Mouse (Mus musculus) left cerebral cortex, postnatal 36 days (tissue): ENCODE results near the gene Plcb4. TPM values are rescaled to one million over a fixed set of nuclear protein-coding genes. Genes with fewer than 3 reads are reported as not detected.

ENCODE experiments used
- DNase-seq, 2 experiments: peaks; one replicate each; pipeline ENCODE4 v3.0.0; 2021 to 2022; ENCODE audit warnings: low spot score in 2 of 2, mixed read lengths in 1 of 2
- intact Hi-C: fragments of 180-260 bp; cut with DNase I; formaldehyde crosslinking; loops from one replicate; pipeline ENCODE4 v1.15.1; 2025
- total RNA-seq, 2 experiments: library from RNA; stranded (reverse); gene quantifications; 2 replicates each; pipeline ENCODE4 v1.2.3; 2021

The Plcb4 gene
- total RNA-seq, 2 experiments from 2014 or later = 71.0 to 81.6 TPM

GRCm38 (mm10) chr2:135744711-135745110 is 85.9 kb downstream of the Plcb4 start:
- intact Hi-C loops = loop anchor here (10.0 kb wide), 1 partner anchor 180 kb away; no protein-coding TSS in a partner anchor
- DNase-seq = no peak

GRCm38 (mm10) chr2:135745126-135745525 is 86.3 kb downstream of the Plcb4 start:
- intact Hi-C loops = loop anchor here (10.0 kb wide), 1 partner anchor 180 kb away; no protein-coding TSS in a partner anchor
- no peak for DNase-seq

GRCm38 (mm10) chr2:135748441-135748840 is 89.6 kb downstream of the Plcb4 start:
- no peak for DNase-seq
- intact Hi-C loops = loop anchor here (10.0 kb wide), 1 partner anchor 176 kb away; no protein-coding TSS in a partner anchor

GRCm38 (mm10) chr2:135749606-135750005 is 90.8 kb downstream of the Plcb4 start:
- DNase-seq = peak in 1 of 2 experiments; percentile 43
- intact Hi-C loops = loop anchor here (10.0 kb wide), 1 partner anchor 175 kb away; no protein-coding TSS in a partner anchor

GRCm38 (mm10) chr2:135750748-135751147 is 91.9 kb downstream of the Plcb4 start:
- DNase-seq = no peak
- intact Hi-C loops = no loop called here

GRCm38 (mm10) chr2:135755792-135756191 is 97.0 kb downstream of the Plcb4 start:
- DNase-seq = no peak
- intact Hi-C loops = no loop called here

GRCm38 (mm10) chr2:135757478-135757877 is 98.7 kb downstream of the Plcb4 start:
- no peak for DNase-seq
- intact Hi-C loops = no loop called here

GRCm38 (mm10) chr2:135759499-135760095 is 100.8 kb downstream of the Plcb4 start:
- intact Hi-C loops = no loop called here
- DNase-seq = no peak

- intact Hi-C loops = no loop called here
- DNase-seq = no peak
These were observed 102.5 kb downstream of the Plcb4 start for GRCm38 (mm10) chr2:135761226-135761802.

- intact Hi-C loops = no loop called here
- no peak for DNase-seq
These were observed 105.9 kb downstream of the Plcb4 start for GRCm38 (mm10) chr2:135764706-135765105.

GRCm38 (mm10) chr2:135766471-135767063 is 107.8 kb downstream of the Plcb4 start:
- no peak for DNase-seq
- intact Hi-C loops = no loop called here

- no peak for DNase-seq
- intact Hi-C loops = no loop called here
These were observed 108.7 kb downstream of the Plcb4 start for GRCm38 (mm10) chr2:135767535-135767934.

- DNase-seq = no peak
- intact Hi-C loops = no loop called here
These were observed 110.9 kb downstream of the Plcb4 start for GRCm38 (mm10) chr2:135769701-135770100.

GRCm38 (mm10) chr2:135770226-135770625 is 111.4 kb downstream of the Plcb4 start:
- intact Hi-C loops = no loop called here

GRCm38 (mm10) chr2:135773194-135773972 is 114.6 kb downstream of the Plcb4 start:
- intact Hi-C loops = no loop called here
- DNase-seq = no peak

More at GRCm38 (mm10) chr2:135770226-135770625, 111.4 kb downstream of the Plcb4 start:
- DNase-seq = no peak

- intact Hi-C loops = no loop called here
These were observed 116.2 kb downstream of the Plcb4 start for GRCm38 (mm10) chr2:135775026-135775425.

GRCm38 (mm10) chr2:135776131-135776775 is 117.4 kb downstream of the Plcb4 start:
- DNase-seq = no peak
- intact Hi-C loops = no loop called here

More at GRCm38 (mm10) chr2:135775026-135775425, 116.2 kb downstream of the Plcb4 start:
- DNase-seq = no peak

GRCm38 (mm10) chr2:135781391-135781790 is 122.6 kb downstream of the Plcb4 start:
- intact Hi-C loops = no loop called here
- no peak for DNase-seq

GRCm38 (mm10) chr2:135787415-135787814 is 128.6 kb downstream of the Plcb4 start:
- DNase-seq = no peak
- intact Hi-C loops = no loop called here

- intact Hi-C loops = no loop called here
- DNase-seq = no peak
These were observed 134.1 kb downstream of the Plcb4 start for GRCm38 (mm10) chr2:135792907-135793306.
